Mouse (Mus musculus) embryonic facial prominence, embryonic 14.5 days (tissue): ENCODE results near the gene Fkbp11. TPM values are rescaled to one million over a fixed set of nuclear protein-coding genes. Genes with fewer than 3 reads are reported as not detected.

Source experiments
- ATAC-seq: fragments of 200-750 bp; cut with Nextera tagmentation; 2 replicates; pipeline ENCODE4 v1.8.0; 2017; ENCODE audit warnings: low read depth, moderate number of reproducible peaks, moderate TSS enrichment
- DNase-seq: peaks from one replicate; pipeline ENCODE4 v3.0.0-alpha.2; 2015; ENCODE audit warnings: low spot score
- H3K27ac ChIP-seq: fragments of 300-500 bp; sonication (generic); replicated peaks from 2 replicates; pipeline ENCODE4 v1.5.1; 2014; ENCODE audit warnings: low read depth, mild to moderate bottlenecking, low read length, moderate library complexity
- H3K27me3 ChIP-seq: fragments of 300-500 bp; sonication (generic); replicated peaks from 2 replicates; pipeline ENCODE4 v1.6.1; 2014; ENCODE audit warnings: low read length; ENCODE audit not compliant: control insufficient read depth, insufficient read depth
- H3K36me3 ChIP-seq: fragments of 300-500 bp; sonication (generic); 2 replicates; pipeline ENCODE4 v1.6.1; 2014; ENCODE audit warnings: low read length, mixed read lengths; ENCODE audit not compliant: control insufficient read depth, insufficient read depth
- H3K4me1 ChIP-seq: fragments of 300-500 bp; sonication (generic); 2 replicates; pipeline ENCODE4 v1.6.1; 2014; ENCODE audit warnings: antibody characterized with exemption, low read length; ENCODE audit not compliant: control insufficient read depth, insufficient read depth
- H3K4me2 ChIP-seq: fragments of 300-500 bp; sonication (generic); 2 replicates; pipeline ENCODE4 v1.6.1; 2014; ENCODE audit warnings: low read depth, mild to moderate bottlenecking, low read length, moderate library complexity, mixed read lengths
- H3K4me3 ChIP-seq: fragments of 300-500 bp; sonication (generic); 2 replicates; pipeline ENCODE4 v1.5.1; 2014; ENCODE audit warnings: low read depth, mild to moderate bottlenecking, low read length
- H3K9ac ChIP-seq: fragments of 300-500 bp; sonication (generic); 2 replicates; pipeline ENCODE4 v1.6.1; 2014; ENCODE audit warnings: low read depth, mild to moderate bottlenecking, low read length, moderate library complexity, mixed read lengths
- H3K9me3 ChIP-seq: fragments of 300-500 bp; sonication (generic); 2 replicates; pipeline ENCODE4 v1.6.1; 2016; ENCODE audit warnings: low read length; ENCODE audit not compliant: control insufficient read depth
- WGBS: fragments of 180-500 bp; shearing (Covaris S2); extraction: QIAGEN DNeasy Blood & Tissue Kit; methylation state at CpG from one replicate; pipeline ENCODE4 v1.1.7; 2014; 5-methylcytosine and 5-hydroxymethylcytosine counted together
- polyA plus RNA-seq: library from polyadenylated mRNA; unstranded; fragments of >200 nt; fragmentation: Nextera tagmentation; extraction: Ambion mirVana; gene quantifications from 2 replicates; pipeline ENCODE4 v1.2.1, GENCODE M21; 2014

Gene Fkbp11
- polyA plus RNA-seq, result 88.8 and 108 TPM in 2 replicates

DNA sequence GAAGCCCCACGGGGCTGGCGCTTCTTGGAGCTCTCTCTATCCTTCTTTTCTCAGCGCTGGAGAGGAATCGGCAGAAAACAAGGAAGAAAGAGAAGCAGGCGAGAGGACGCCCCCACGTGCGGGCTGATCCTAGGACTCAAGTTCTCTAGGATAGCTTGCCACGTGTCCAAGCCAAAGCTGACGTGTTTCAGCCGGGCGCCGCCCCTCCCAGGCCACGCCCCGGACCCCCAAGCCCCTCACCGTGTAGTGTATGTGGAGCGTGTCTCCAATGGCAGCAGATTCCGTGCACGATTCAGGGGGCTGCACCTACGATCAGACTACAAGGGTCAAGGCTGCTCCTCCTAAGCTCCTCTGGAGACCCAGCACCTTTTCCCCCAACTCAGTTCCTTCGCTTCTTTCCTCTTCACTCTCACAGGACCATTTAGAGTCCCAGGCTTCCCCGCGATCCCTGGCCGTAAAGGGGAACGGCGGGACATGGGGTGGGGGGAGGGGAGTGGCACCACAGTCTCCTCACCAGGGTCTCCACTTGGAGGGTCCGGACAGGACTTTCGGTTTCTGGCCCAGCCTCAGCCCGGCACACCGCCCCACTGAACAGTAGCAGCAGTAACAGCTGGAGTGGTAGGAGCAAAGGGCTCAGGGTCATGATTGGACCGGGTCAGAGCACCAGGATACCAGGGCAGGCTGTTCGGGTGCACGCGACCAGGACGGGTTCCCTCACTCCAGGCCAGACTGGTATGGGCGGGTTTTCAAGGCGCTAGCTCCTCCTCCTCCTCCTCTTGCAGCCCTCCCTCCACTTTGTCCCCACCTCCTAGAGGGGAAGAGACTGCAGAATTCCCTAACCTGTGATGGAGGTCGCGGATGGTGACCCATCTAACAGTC lies at the start of gene Fkbp11:
Fkbp11 (minus strand) TSS at position 756 of the 879 bp plus-strand sequence.
- peaks cover 15% of the 10 kb centered on the region for H3K4me1 ChIP-seq
- H3K4me3 ChIP-seq, result peak within 1 kb of the TSS; percentile 65
- H3K36me3 ChIP-seq, result no peaks in the 10 kb centered on the region
- peak within 1 kb of the TSS; percentile 98 for H3K4me2 ChIP-seq
- no peak within 1 kb of the TSS for H3K27ac ChIP-seq
- H3K27me3 ChIP-seq, result no peaks in the 10 kb centered on the region
- DNase-seq (peak; percentile 89), ATAC-seq (peak; percentile 84)
- WGBS, result under 1% methylated on average over 37 of the region's 39 CpGs
- peak within 1 kb of the TSS; percentile 75 for H3K9ac ChIP-seq
- no peaks in the 10 kb centered on the region for H3K9me3 ChIP-seq

DNA sequence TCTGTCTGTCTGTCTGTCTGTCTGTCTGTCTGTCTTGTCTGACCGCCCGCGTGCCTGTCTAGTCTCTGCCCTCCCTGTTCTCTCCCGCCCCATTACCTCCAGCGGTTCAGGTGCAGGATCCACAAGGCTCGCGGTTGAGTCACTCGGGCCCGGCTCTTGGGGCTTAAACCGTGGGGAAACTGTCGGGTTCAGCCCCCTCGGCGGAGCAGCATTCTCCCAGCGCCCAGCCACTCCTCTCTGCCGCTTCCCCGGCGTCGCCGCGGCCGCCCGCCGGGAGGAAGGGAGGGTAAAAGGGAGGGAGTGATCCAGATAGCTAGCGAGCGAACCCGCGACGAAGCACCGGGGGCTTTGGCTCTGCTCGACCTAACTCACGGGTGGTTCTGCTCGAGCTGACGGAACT lies 49.8 kb upstream of the Fkbp11 start, which contains the start of gene Wnt10b:
Wnt10b (minus strand) TSS at position 389 of the 400 bp plus-strand sequence.
- H3K9ac ChIP-seq, result peak within 1 kb of the TSS; percentile 51
- DNase-seq, result no peak
- WGBS, result 0% methylated on average over 29 of the region's 33 CpGs
- H3K27ac ChIP-seq, result no peak within 1 kb of the TSS
- no peaks in the 10 kb centered on the region for H3K36me3 ChIP-seq
- no peaks in the 10 kb centered on the region for H3K9me3 ChIP-seq
- peak within 1 kb of the TSS; percentile 37 for H3K4me3 ChIP-seq
- peak within 1 kb of the TSS; percentile 50 for H3K4me2 ChIP-seq
- peaks cover 93% of the 10 kb centered on the region for H3K27me3 ChIP-seq
- no peak for ATAC-seq
- peaks cover 15% of the 10 kb centered on the region for H3K4me1 ChIP-seq

DNA sequence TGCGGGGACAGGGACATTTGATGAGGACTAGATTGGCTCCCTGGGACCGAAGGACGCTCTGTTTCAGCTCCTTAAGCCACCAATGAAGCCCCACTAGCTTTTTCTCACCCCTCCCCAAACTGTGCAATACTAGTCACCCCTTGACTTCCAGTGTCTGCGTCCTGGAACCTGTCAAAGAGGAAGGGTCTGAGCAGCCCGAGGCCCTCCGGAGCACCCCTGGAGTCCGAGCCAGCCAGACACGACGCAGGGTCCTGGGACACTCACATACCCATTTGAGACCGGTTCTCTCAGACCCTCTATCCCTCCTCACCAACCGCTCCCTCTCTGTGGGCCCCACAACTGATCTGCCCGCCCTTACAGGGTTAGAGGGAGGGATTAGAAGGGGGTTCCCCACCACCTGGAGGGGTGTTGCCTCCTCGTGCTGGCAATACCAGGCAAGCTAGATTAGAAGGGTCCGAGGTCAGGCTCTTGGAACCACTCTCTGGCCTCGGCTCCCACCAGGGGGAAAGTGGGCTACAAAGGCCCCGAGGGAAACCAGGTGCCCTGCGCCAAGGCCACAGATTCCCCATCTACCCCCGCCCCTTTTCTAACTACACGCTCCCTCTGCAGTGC lies 49.1 kb upstream of the Fkbp11 start:
- Histone ChIP-seq H3K9me3 (no peaks in the 10 kb centered on the region), H3K4me1 (peaks cover 19% of the 10 kb centered on the region), H3K27me3 (peaks cover 99% of the 10 kb centered on the region), H3K36me3 (no peaks in the 10 kb centered on the region), H3K27ac (no peak overlapping the region; the same call in 1 of the 2 replicates), H3K4me3 (peak overlapping the region; percentile 37), H3K9ac (peak overlapping the region; percentile 51), H3K4me2 (peak overlapping the region; percentile 50)
- DNase-seq (no peak), ATAC-seq (no peak)
- 1% methylated on average over 18 of the region's 19 CpGs for WGBS

DNA sequence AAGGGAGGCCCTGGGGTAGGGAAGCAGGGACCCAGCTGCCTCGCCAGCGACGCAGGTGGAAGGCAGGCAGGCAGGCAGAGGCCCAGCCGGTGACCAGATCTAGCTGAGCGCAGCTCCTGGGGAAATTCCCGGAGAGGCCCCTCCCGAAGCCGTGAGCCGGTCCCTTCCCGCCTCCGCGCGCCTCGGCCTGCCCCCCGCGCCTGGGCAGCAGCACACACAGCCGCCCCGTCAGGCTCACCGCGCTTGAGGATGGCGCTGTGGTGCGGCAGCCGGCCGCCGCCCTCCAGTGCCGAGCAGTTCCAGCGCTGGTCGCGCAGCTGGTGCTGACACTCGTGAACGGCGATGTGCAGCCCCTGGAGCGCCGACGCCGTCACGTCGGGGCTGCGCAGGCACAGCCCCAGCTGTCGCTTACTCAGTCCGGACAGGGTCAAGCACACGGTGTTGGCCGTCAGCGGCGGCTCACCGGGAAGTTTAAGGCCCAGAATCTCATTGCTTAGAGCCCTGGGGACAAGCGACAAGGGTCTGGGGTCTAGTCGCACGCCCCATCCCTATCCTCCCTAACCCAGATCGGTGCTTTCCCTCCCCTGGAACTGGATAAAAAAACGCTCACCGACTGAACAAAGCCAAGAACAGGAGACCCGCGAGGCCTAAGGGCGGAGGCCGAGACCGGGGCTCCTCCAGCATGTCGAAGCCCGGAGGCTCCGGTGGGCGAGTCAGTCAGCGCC lies 48.4 kb upstream of the Fkbp11 start:
- Histone ChIP-seq H3K27ac (no peak overlapping the region; the same call in 1 of the 2 replicates), H3K9ac (peak overlapping the region; percentile 48), H3K27me3 (peaks cover 100% of the 10 kb centered on the region), H3K4me2 (peak overlapping the region; percentile 50), H3K36me3 (no peaks in the 10 kb centered on the region), H3K4me1 (peaks cover 19% of the 10 kb centered on the region), H3K4me3 (peak overlapping the region; percentile 37), H3K9me3 (no peaks in the 10 kb centered on the region)
- DNase-seq (peak; percentile 70), ATAC-seq (peak; percentile 58)
- WGBS, result 2% methylated on average over 42 of the region's 62 CpGs

DNA sequence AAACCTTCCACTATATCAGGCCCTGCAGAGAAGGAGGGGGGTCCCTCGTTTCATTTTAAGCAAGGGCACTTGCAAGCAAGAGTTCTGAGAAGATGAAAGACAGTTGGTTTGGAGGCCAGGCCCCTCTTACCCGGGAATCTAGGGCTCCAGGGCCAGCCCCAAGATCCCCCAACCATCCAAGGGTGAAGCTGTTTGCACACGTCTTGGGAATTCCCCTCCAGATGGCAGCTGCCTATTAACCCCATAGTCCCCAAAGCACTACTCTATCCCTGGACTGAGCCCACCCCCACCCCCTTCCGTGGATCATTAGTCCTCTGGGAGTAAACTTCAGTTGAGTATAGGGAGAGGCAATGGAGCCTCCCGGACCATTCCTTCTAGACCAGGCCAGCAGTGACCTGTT lies 47.5 kb upstream of the Fkbp11 start:
- Histone ChIP-seq H3K9me3 (no peaks in the 10 kb centered on the region), H3K9ac (no peak overlapping the region), H3K4me1 (peaks cover 19% of the 10 kb centered on the region), H3K4me2 (no peak overlapping the region; the same call in 1 of the 2 replicates), H3K4me3 (0 out of 2 replicates have a peak overlapping the region, but pooled peaks have one; percentile 37), H3K36me3 (no peaks in the 10 kb centered on the region), H3K27ac (no peak overlapping the region), H3K27me3 (peaks cover 99% of the 10 kb centered on the region)
- DNase-seq, result no peak
- ATAC-seq, result no peak; the same call in 1 of the 2 replicates
- 0% methylated on average over 5 of the region's 5 CpGs for WGBS

DNA sequence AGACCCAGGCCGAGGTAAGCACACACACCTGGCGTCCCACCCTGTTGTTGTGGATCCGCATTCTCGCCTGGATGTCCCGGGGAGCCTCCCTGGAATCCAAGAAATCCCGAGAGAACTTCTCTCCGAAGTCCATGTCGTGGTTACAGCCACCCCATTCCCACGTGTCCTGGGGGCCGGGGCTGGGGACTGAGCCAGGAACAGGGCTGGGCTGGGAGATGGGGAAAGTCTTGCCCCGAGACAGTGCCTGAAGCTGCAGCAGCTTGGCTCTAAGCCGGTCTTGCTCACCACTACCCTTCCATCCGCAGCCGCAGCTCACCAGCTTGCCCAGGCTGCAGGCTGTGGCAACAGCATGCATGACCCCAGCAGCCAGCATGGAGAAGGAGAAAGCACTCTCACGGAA lies 46.1 kb upstream of the Fkbp11 start:
- Histone ChIP-seq H3K9me3 (no peaks in the 10 kb centered on the region), H3K4me2 (peak overlapping the region; percentile 12; the same call in 1 of the 2 replicates), H3K27me3 (peaks cover 85% of the 10 kb centered on the region), H3K36me3 (no peaks in the 10 kb centered on the region), H3K27ac (no peak overlapping the region), H3K4me3 (no peak overlapping the region), H3K4me1 (peaks cover 14% of the 10 kb centered on the region), H3K9ac (no peak overlapping the region)
- ATAC-seq (no peak), DNase-seq (no peak)
- WGBS, result 13% methylated on average over 15 of the region's 15 CpGs

DNA sequence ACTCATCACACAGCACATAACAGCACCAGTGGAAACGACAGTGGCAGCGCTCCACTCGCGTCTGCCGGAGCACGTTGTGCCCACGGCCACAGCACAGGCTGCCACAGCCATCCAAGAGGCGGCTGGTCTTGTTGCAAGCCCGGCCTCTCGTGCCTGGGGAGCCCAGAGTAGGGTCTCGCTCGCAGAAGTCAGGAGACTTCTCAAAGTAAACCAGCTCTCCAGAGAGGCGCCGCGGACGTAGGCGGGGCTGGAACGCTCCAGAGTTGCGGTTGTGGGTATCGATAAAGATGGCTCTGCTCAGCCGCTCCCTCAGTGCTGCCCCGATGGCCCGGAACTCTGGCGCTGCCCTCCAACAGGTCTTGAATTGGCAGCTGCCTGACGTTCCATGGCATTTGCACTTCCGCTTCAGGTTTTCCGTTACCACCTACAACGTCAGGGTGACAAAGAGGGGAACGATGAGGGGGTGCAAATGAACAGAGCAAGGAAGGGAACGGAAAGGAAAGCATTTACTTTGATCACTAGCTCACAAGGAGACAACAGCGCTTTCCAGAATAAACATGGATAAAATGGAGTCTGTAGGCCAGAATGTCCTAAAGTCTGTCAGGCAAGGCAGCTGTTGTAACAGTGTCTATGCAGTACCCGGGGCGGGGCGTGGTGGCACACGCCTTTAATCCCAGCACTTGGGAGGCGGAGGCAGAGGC lies 44.7 kb upstream of the Fkbp11 start:
- Histone ChIP-seq H3K27ac (no peak overlapping the region), H3K9me3 (no peaks in the 10 kb centered on the region), H3K27me3 (peaks cover 70% of the 10 kb centered on the region), H3K4me1 (peaks cover 10% of the 10 kb centered on the region), H3K36me3 (no peaks in the 10 kb centered on the region), H3K4me3 (peak overlapping the region; percentile 36), H3K9ac (peak overlapping the region; percentile 42), H3K4me2 (peak overlapping the region; percentile 58)
- ATAC-seq (no peak), DNase-seq (no peak)
- 4% methylated on average over 33 of the region's 36 CpGs for WGBS
